Mouse (Mus musculus) neural tube, embryonic 12.5 days (tissue): ENCODE data around the gene Hist1h2ap. TPM values are rescaled to one million over a fixed set of nuclear protein-coding genes. Genes with fewer than 3 reads are reported as not detected.
"Not testable (repeated sequence)": the region's sequence is repeated elsewhere in the genome, so short reads cannot be mapped to it uniquely, and the experiment has no call there.

Experiments
- ATAC-seq: fragments of 200-750 bp; cut with Nextera tagmentation; 2 replicates; pipeline ENCODE4 v1.8.0; 2017; ENCODE audit warnings: low read depth, mild to moderate bottlenecking, moderate TSS enrichment, moderate library complexity; ENCODE audit not compliant: low FRiP score
- H3K27ac ChIP-seq: fragments of 300-500 bp; sonication (generic); 2 replicates; pipeline ENCODE4 v1.5.1; 2016
- H3K27me3 ChIP-seq: fragments of 300-500 bp; sonication (generic); replicated peaks from 2 replicates; pipeline ENCODE4 v1.6.1; 2016; ENCODE audit warnings: mild to moderate bottlenecking
- H3K36me3 ChIP-seq: fragments of 300-500 bp; sonication (generic); 2 replicates; pipeline ENCODE4 v1.6.1; 2016; ENCODE audit warnings: mild to moderate bottlenecking
- H3K4me1 ChIP-seq: fragments of 300-500 bp; sonication (generic); 2 replicates; pipeline ENCODE4 v1.6.1; 2016
- H3K4me2 ChIP-seq: fragments of 300-500 bp; sonication (generic); replicated peaks from 2 replicates; pipeline ENCODE4 v1.6.1; 2016; ENCODE audit warnings: mild to moderate bottlenecking
- H3K4me3 ChIP-seq: fragments of 300-500 bp; sonication (generic); 2 replicates; pipeline ENCODE4 v1.5.1; 2016
- H3K9ac ChIP-seq: fragments of 300-500 bp; sonication (generic); 2 replicates; pipeline ENCODE4 v1.6.1; 2016; ENCODE audit warnings: mild to moderate bottlenecking
- H3K9me3 ChIP-seq: fragments of 300-500 bp; sonication (generic); 2 replicates; pipeline ENCODE4 v1.6.1; 2016; ENCODE audit warnings: mild to moderate bottlenecking
- WGBS: fragments of 180-500 bp; shearing (Covaris S2); methylation state at CpG from one replicate; pipeline ENCODE4 v1.1.7; 2016; 5-methylcytosine and 5-hydroxymethylcytosine counted together
- microRNA-seq: library from miRNA; unstranded; fragments of <30 nt; microRNA quantifications from one replicate; pipeline ENCODE4, GENCODE M21; 2017
- polyA plus RNA-seq: library from polyadenylated mRNA; unstranded; fragments of >200 nt; fragmentation: Nextera tagmentation; extraction: Ambion mirVana; gene quantifications from 2 replicates; pipeline ENCODE4 v1.2.1, GENCODE M21; 2016

The Hist1h2ap gene
- polyA plus RNA-seq, 1 experiment from 2014 or later, result 3,361 TPM

DNA sequence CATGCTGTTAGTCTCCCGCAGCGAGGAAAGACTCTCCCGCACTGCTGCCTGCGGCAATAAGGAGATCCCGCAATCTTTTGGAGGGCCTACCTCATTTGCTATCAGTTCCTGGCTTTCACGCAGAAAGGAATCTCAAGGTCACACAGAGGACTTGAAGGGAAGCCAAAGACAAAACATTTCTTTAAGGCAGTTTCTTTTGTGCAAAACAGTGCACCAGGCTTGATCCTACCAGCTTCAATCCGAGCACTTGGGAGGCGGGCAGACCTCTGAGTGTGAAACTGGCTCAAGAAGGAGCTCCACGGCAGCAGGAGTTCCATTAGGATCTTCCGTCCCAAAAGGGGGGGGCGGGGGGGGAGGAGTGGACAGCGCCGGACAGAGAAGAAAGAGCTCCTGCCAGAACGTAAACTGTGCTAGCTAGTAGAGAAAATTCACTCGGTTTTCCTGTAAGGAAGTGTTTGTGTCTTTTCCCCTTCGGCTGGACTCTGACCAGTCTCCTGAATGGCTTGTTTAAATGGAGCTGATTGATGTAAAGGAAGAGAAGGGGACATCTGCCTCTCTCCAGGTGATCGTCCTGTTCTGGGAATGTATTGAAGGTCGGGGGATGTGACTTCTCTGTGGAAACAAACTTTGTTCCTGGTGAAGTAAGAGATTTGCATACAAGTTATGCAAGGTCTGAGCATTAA lies 42.6 kb downstream of the Hist1h2ap start:
- H3K4me2 ChIP-seq, result peak overlapping the region; percentile 49
- WGBS, result 5% methylated on average over 18 of the region's 18 CpGs
- no peak overlapping the region for H3K4me3 ChIP-seq
- no peak overlapping the region for H3K27ac ChIP-seq
- H3K27me3 ChIP-seq, result no peaks in the 10 kb centered on the region
- H3K9ac ChIP-seq, result 0 out of 2 replicates have a peak overlapping the region, but pooled peaks have one; percentile 35
- H3K4me1 ChIP-seq, result peaks cover 16% of the 10 kb centered on the region
- no peaks in the 10 kb centered on the region for H3K36me3 ChIP-seq
- no peak for ATAC-seq
- no peaks in the 10 kb centered on the region for H3K9me3 ChIP-seq

DNA sequence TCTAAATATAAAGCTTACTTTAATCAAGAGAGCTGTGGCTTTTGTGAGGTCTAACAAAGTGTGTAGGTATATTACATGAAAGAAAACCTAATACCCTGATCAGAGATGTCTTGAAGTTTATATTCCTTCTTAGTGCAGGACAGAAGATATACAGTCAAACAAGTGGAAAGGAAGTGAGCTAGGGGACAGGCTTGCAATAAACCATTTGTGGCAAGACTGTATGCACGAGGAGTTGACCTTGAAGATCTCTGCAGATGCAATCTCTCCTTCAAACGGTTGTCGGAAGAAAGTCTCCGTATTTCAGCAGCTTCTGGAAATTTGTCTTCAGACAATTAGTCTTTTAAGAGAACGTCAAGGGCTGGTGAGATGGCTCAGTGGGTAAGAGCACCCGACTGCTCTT lies 43.4 kb downstream of the Hist1h2ap start:
- no peak for ATAC-seq
- H3K4me1 ChIP-seq, result peaks cover 16% of the 10 kb centered on the region
- H3K4me3 ChIP-seq, result no peak overlapping the region
- H3K27ac ChIP-seq, result no peak overlapping the region
- 57% methylated on average over 6 of the region's 6 CpGs for WGBS
- no peaks in the 10 kb centered on the region for H3K9me3 ChIP-seq
- H3K36me3 ChIP-seq, result no peaks in the 10 kb centered on the region
- no peak overlapping the region for H3K4me2 ChIP-seq
- no peak overlapping the region for H3K9ac ChIP-seq
- no peaks in the 10 kb centered on the region for H3K27me3 ChIP-seq

DNA sequence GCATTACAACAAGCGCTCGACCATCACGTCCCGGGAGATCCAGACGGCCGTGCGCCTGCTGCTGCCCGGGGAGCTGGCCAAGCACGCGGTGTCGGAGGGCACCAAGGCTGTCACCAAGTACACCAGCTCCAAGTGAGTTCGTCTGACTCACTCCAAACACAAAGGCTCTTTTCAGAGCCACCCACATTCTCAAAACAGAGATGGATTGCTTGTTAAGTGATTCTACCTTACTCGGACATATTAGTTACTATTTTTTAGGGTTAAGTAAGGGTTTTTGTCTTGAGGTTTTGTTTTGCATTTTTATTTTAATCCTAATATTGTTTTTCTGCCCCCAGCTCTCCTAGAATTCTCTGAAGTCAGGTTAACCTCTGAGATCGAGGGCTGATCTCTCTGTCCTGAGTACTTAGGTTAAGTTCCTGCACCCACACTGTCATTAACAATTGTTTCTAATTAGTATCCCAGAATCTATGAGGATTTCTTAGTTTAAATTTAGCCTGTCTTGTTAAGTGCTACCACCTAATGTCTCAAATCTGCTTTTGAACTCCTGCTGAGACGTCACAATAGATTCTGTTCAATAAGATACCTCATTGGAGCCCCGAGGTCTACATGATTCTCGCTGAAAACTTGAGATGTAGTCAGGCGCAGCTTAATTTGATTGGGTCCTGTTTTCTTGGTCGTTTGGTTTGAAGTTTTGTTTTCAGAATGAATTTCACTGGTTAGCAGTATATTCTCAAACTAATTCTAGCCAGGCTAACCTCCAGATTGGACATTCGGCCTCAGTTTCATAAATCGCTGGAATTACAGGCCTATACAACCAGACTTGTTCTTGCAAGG lies 45.3 kb downstream of the Hist1h2ap start:
- peak overlapping the region; percentile 56 for H3K4me2 ChIP-seq
- H3K9me3 ChIP-seq, result no peaks in the 10 kb centered on the region
- H3K27ac ChIP-seq, result no peak overlapping the region; the same call in 1 of the 2 replicates
- 10% methylated on average over 16 of the region's 21 CpGs for WGBS
- no peaks in the 10 kb centered on the region for H3K36me3 ChIP-seq
- peak; percentile 46 for ATAC-seq
- no peaks in the 10 kb centered on the region for H3K27me3 ChIP-seq
- H3K4me1 ChIP-seq, result peaks cover 24% of the 10 kb centered on the region
- peak overlapping the region; percentile 40; the same call in 1 of the 2 replicates for H3K9ac ChIP-seq
- H3K4me3 ChIP-seq, result peak overlapping the region; percentile 13; the same call in 1 of the 2 replicates

DNA sequence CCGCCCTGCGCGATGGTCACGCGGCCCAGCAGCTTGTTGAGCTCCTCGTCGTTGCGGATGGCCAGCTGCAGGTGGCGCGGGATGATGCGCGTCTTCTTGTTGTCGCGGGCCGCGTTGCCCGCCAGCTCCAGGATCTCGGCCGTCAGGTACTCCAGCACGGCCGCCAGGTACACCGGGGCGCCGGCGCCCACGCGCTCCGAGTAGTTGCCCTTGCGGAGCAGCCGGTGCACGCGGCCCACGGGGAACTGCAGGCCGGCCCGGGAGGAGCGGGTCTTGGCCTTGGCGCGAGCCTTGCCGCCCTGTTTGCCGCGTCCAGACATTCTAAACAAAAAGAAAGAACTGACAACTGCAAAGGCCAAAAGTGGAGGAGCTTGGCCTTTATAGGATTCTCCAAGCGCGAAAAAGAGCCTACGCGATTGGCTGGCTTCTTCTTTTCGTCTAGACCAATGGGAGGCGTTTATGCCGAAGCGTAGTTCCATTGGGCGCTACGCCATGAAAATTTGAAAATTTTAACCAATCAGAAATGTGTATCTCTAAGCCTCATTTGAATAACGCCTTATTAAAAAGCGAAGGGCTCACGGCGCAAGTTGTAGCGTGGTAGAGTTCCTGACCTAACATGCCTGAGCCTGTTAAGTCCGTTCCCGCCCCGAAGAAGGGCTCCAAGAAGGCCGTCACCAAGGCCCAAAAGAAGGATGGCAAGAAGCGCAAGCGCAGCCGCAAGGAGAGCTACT lies 46.2 kb downstream of the Hist1h2ap start, which contains the start of the genes Hist1h2an and Hist1h2bp:
Gene Hist1h2an, minus strand, starts transcription at position 320 of the 731 bp plus-strand sequence.
Gene Hist1h2bp, plus strand, starts transcription at position 563 of the 731 bp plus-strand sequence.
- not testable (repeated sequence) for H3K9me3 ChIP-seq, H3K27me3 ChIP-seq, H3K36me3 ChIP-seq
- peak within 1 kb of the TSS; percentile 57 for H3K4me2 ChIP-seq
- peak; percentile 93 for ATAC-seq
- peak within 1 kb of the TSS; percentile 29 for H3K4me3 ChIP-seq
- H3K9ac ChIP-seq, result peak within 1 kb of the TSS; percentile 44; the same call in 1 of the 2 replicates
- peaks cover 30% of the 10 kb centered on the region for H3K4me1 ChIP-seq
- H3K27ac ChIP-seq, result peak within 1 kb of the TSS; percentile 68
- WGBS, result under 1% methylated on average over 44 of the region's 63 CpGs

DNA sequence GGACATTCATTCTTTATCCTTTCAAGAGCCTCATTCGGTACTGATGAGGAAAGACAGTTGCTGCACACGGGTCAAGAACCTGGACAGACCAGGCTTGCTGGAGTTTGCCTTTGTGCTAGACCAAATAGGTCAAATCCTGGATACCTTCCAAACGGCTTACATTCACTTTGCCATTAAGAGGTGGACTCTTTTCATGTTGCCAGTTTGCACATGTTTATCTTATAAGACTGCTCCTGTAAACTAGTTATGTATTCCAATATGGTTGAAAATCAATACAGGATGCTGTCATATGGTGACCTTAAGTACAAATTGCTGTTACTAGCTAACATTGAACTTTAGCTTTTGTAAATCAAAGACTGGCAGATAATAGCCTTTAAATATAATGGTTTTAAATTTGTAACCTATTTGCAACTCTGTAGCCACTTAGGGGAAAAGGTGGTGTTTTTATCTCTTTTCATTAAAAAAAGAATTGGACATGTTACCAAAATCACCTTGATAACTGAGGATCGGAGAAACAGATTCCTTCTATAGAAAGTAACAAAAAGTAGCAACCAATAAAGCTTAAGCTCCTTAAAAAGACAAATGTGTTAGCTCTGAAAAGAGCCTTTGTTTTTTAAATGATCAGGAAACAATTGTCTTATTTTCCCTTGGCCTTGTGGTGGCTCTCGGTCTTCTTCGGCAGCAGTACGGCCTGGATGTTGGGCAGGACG lies 47.0 kb downstream of the Hist1h2ap start:
- 4% methylated on average over 8 of the region's 8 CpGs for WGBS
- H3K9ac ChIP-seq, result peak overlapping the region; percentile 44; the same call in 1 of the 2 replicates
- H3K4me1 ChIP-seq, result peaks cover 30% of the 10 kb centered on the region
- H3K27me3 ChIP-seq, result no peaks in the 10 kb centered on the region
- no peaks in the 10 kb centered on the region for H3K9me3 ChIP-seq
- ATAC-seq, result no peak
- peak overlapping the region; percentile 57 for H3K4me2 ChIP-seq
- H3K4me3 ChIP-seq, result peak overlapping the region; percentile 29
- H3K36me3 ChIP-seq, result no peaks in the 10 kb centered on the region
- 0 out of 2 replicates have a peak overlapping the region, but pooled peaks have one; percentile 16 for H3K27ac ChIP-seq

DNA sequence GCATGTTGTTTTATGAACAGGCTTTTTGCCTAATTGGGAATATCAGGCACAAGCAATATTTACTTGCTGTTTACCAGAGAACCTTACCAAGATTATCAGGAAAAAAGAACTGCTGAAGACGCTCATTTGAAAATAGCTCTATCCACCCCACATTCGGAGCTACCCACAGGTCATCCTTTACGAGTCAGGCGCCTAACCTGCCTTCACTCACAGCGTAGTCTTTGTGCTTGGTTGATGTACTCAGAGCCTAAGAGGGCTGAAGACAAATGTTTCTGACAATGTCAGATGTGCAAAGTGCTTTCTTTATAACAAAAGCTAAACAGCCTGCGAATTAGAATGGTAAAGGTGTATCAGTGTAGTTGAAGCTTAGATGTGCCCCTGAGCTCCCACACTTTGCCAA lies 49.0 kb downstream of the Hist1h2ap start:
- ATAC-seq, result no peak
- H3K27ac ChIP-seq, result peak overlapping the region; percentile 15; the same call in 1 of the 2 replicates
- H3K27me3 ChIP-seq, result no peaks in the 10 kb centered on the region
- H3K9ac ChIP-seq, result 0 out of 2 replicates have a peak overlapping the region, but pooled peaks have one; percentile 26
- peaks cover 37% of the 10 kb centered on the region for H3K4me1 ChIP-seq
- peak overlapping the region; percentile 69 for H3K4me2 ChIP-seq
- no peaks in the 10 kb centered on the region for H3K36me3 ChIP-seq
- 10% methylated on average over 6 of the region's 6 CpGs for WGBS
- H3K4me3 ChIP-seq, result no peak overlapping the region
- H3K9me3 ChIP-seq, result no peaks in the 10 kb centered on the region

DNA sequence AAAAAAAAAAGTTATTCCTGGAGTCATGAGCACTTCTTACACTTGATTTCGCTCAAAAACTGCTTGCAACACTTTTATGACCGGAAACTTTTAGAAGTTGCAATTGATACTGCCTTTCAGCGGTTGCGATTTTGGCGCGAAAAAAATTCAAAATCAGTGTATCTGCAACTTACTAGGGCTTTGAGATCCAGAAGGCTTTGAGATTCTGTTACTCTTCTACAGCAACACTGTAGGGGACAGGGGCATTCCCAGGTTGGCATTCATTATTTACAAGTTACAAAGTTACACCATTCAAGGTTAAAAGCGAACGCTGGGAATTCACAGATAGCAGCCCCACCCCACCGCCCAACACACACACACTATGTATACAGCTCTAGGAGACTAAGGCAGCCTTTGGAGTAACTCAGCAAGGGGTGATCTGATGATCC lies 49.6 kb downstream of the Hist1h2ap start:
- peak overlapping the region; percentile 69 for H3K4me2 ChIP-seq
- H3K36me3 ChIP-seq, result no peaks in the 10 kb centered on the region
- 0 out of 2 replicates have a peak overlapping the region, but pooled peaks have one; percentile 15 for H3K27ac ChIP-seq
- no peaks in the 10 kb centered on the region for H3K9me3 ChIP-seq
- peak overlapping the region; percentile 26 for H3K9ac ChIP-seq
- peaks cover 37% of the 10 kb centered on the region for H3K4me1 ChIP-seq
- ATAC-seq, result no peak
- 2% methylated on average over 9 of the region's 9 CpGs for WGBS
- no peaks in the 10 kb centered on the region for H3K27me3 ChIP-seq
- H3K4me3 ChIP-seq, result peak overlapping the region; percentile 11

DNA sequence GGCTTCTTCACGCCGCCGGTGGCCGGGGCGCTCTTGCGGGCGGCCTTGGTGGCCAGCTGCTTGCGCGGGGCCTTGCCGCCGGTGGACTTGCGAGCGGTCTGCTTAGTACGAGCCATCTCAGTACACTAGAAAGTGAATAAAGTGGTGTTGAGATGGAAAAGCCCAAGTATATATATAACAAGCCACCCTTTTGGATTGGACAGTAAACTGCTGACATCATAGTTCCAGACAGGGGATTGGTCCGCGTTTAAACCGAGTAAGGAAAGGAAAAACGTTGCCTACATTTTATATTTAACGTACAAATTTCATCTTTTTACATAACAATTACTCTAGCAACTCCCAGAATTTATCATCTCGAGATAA lies 50.1 kb downstream of the Hist1h2ap start, which contains the start of gene Hist1h3i:
Gene Hist1h3i, minus strand, starts transcription at position 116 of the 363 bp plus-strand sequence.
- H3K9ac ChIP-seq, result peak within 1 kb of the TSS; percentile 66
- peak within 1 kb of the TSS; percentile 64 for H3K27ac ChIP-seq
- no peaks in the 10 kb centered on the region for H3K9me3 ChIP-seq
- peak within 1 kb of the TSS; percentile 35 for H3K4me3 ChIP-seq
- peak; percentile 63 for ATAC-seq
- no peaks in the 10 kb centered on the region for H3K27me3 ChIP-seq
- H3K4me1 ChIP-seq, result peaks cover 36% of the 10 kb centered on the region
- peak within 1 kb of the TSS; percentile 69 for H3K4me2 ChIP-seq
- no peaks in the 10 kb centered on the region for H3K36me3 ChIP-seq
- under 1% methylated on average over 19 of the region's 20 CpGs for WGBS

Small RNAs within 50 kb of the gene (microRNA-seq; reads per million reads assigned to microRNA genes)
- gene Gm19658 (not detected), gene Gm44346 (not detected), gene Gm44466 (not detected)

Other genes starting within 250 kb of the Hist1h2ap start
- gene Olfr1362, start 219.5 kb downstream of the Hist1h2ap start, polyA plus RNA-seq, result not detected in 2 replicates
- gene Olfr11, start 191.0 kb downstream of the Hist1h2ap start, polyA plus RNA-seq, result not detected in 2 replicates
- not detected in 2 replicates for gene Olfr1361, start 170.1 kb downstream of the Hist1h2ap start, polyA plus RNA-seq
- gene Olfr1360, start 156.1 kb downstream of the Hist1h2ap start, polyA plus RNA-seq, result not detected in 2 replicates
- gene Olfr1359, start 135.4 kb downstream of the Hist1h2ap start, polyA plus RNA-seq, result not detected in 2 replicates
- 1.6 and 1.7 TPM in 2 replicates for gene Hist1h2bl, start 117.4 kb downstream of the Hist1h2ap start, polyA plus RNA-seq
- 16.2 and 34.8 TPM in 2 replicates for gene Hist1h2ai, start 117.1 kb downstream of the Hist1h2ap start, polyA plus RNA-seq
- 14.0 and 17.0 TPM in 2 replicates for gene Hist1h3h, start 115.8 kb downstream of the Hist1h2ap start, polyA plus RNA-seq
- gene Hist1h2bm, start 111.5 kb downstream of the Hist1h2ap start, polyA plus RNA-seq, result 2.9 and 4.4 TPM in 2 replicates
- gene Hist1h4j, start 98.4 kb downstream of the Hist1h2ap start, polyA plus RNA-seq, result 0.87 and 1.6 TPM in 2 replicates
- gene Hist1h4k, start 83.0 kb downstream of the Hist1h2ap start, polyA plus RNA-seq, result 0.96 and 2.4 TPM in 2 replicates
- gene Hist1h2ak, start 79.7 kb downstream of the Hist1h2ap start, polyA plus RNA-seq, result 18.4 and 29.6 TPM in 2 replicates
- 2.0 and 3.0 TPM in 2 replicates for gene Hist1h2bn, start 79.4 kb downstream of the Hist1h2ap start, polyA plus RNA-seq
- gene Hist1h1b, start 52.9 kb downstream of the Hist1h2ap start, polyA plus RNA-seq, result 13.1 and 26.4 TPM in 2 replicates
- 97.6 and 126 TPM in 2 replicates for gene Hist1h3i, start 50.1 kb downstream of the Hist1h2ap start, polyA plus RNA-seq
- gene Hist1h2an, start 46.3 kb downstream of the Hist1h2ap start, polyA plus RNA-seq, result 7.9 and 9.0 TPM in 2 replicates
- gene Hist1h2bp, start 46.0 kb downstream of the Hist1h2ap start, polyA plus RNA-seq, result 0.68 and 1.7 TPM in 2 replicates
- gene Hist1h2bq, start 23.3 kb downstream of the Hist1h2ap start, polyA plus RNA-seq, result 17.1 and 26.1 TPM in 2 replicates
- not detected in 2 replicates for gene Hist1h2ao, start 23.0 kb downstream of the Hist1h2ap start, polyA plus RNA-seq
- not detected in 2 replicates for gene Hist1h4m, start 21.8 kb downstream of the Hist1h2ap start, polyA plus RNA-seq
- 11.4 and 12.4 TPM in 2 replicates for gene Hist1h4n, start 1.3 kb downstream of the Hist1h2ap start, polyA plus RNA-seq
- gene Hist1h2br, start 236 bp upstream of the Hist1h2ap start, polyA plus RNA-seq, result 18.7 and 25.8 TPM in 2 replicates
- gene Zfp184, start 111.6 kb upstream of the Hist1h2ap start, polyA plus RNA-seq, result 19.1 and 19.4 TPM in 2 replicates
- gene Pom121l2, start 147.7 kb upstream of the Hist1h2ap start, polyA plus RNA-seq, result not detected in 2 replicates
- gene Prss16, start 176.2 kb upstream of the Hist1h2ap start, polyA plus RNA-seq, result 0.41 TPM in 1 of 2 replicates, not detected in the other
- 3.3 and 13.9 TPM in 2 replicates for gene Hist1h2ah, start 202.1 kb upstream of the Hist1h2ap start, polyA plus RNA-seq
- gene Hist1h2bk, start 202.4 kb upstream of the Hist1h2ap start, polyA plus RNA-seq, result 5.2 and 9.5 TPM in 2 replicates
- 20.1 and 23.9 TPM in 2 replicates for gene Hist1h4i, start 207.9 kb upstream of the Hist1h2ap start, polyA plus RNA-seq
- 43.6 and 46.1 TPM in 2 replicates for gene Hist1h2ag, start 209.4 kb upstream of the Hist1h2ap start, polyA plus RNA-seq
- 10.5 and 12.6 TPM in 2 replicates for gene Hist1h2bj, start 209.7 kb upstream of the Hist1h2ap start, polyA plus RNA-seq